Mouse (Mus musculus) kidney, adult 8-10 months (tissue): ENCODE measurements around the gene Tex35.

Experiments used
- DNase-seq, 2 experiments: peaks; one replicate each; pipeline ENCODE4 v3.0.0; 2022

Gene Tex35

DNA sequence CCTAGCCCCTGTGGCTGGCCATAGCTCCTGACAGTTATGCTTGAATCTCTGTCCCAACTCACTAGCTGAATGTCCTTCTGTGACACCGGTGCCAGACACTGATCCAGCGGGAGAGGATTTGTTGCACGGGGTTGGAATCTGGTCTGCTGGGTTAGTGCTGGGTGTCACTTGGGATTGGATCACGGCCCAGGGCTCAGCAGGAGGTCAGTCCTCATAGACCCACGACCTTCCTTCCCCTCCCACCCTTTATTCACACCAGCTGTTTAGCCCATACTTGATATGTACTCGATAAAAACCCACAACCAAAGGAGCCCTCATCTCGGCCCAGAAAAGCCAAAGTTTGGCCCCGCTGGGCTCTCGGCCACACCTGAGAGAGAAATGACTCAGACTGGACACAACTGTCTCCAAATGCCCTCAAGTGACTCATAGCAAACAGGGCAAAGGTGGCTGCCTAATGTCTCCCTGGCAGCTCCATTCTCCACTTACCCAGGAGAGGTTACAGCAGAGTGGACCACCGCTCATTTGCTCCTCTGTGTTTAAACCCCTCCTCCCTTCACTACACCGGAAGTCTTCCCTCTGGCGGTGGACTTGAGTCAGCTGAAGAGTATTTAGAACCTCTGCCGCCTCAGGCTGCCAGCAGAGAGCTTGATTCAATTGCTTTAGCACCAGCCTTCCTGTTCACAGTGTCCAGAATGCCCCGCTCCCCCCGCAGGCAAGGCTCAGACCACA, 27.2 kb downstream of the Tex35 start:
- peak; percentile 42 to 46 for DNase-seq

DNA sequence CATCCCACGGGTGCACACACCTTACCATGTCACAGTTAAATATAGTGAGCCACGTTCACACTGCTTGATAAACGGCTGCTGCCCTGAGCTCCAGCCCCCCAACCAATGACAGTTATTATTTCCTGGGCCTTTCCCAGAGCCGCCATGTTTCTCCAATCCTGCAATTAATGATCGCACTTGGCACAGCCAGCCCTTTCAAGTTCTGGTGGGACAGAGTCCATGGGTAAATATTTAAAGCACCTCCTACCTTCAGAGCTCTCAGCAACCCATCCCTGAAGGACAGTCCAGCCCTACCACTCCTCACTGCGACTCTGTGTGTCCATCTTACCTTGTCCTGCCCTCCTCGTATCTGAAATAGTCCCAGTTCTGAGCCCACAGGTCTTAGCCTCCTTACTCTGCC, 28.4 kb downstream of the Tex35 start:
- no peak for DNase-seq

DNA sequence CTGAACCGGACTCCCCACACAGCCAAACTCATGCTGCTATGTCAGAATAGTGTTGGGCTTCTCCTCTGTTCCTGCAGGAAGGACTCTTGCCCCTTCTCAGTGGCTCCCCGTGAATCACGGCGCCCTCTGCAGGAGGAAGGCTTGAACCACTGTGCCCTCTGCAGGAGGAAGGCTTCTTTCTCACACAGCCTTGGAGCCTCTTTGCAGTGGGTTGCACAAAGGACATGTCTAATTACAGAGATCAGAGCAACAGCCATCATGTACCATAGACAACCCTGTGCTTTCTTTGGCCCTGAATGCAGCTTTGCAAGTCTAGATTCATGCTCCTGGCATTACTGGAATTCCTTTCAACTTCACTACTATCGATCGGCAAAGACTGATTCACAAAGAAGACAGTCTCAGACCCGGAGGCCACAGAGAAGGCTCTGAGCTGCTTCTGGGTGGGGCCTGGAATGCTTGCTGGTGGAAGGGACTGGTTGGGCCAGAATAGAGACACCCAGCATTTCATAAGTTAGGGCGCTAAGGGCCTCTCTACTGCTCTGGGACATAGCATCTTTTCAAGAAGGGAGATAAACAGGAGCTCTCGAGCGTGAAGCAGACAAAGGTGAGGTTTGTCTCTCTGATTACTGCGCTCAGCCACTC, 29.0 kb downstream of the Tex35 start:
- DNase-seq, result peak; percentile 33 to 51

DNA sequence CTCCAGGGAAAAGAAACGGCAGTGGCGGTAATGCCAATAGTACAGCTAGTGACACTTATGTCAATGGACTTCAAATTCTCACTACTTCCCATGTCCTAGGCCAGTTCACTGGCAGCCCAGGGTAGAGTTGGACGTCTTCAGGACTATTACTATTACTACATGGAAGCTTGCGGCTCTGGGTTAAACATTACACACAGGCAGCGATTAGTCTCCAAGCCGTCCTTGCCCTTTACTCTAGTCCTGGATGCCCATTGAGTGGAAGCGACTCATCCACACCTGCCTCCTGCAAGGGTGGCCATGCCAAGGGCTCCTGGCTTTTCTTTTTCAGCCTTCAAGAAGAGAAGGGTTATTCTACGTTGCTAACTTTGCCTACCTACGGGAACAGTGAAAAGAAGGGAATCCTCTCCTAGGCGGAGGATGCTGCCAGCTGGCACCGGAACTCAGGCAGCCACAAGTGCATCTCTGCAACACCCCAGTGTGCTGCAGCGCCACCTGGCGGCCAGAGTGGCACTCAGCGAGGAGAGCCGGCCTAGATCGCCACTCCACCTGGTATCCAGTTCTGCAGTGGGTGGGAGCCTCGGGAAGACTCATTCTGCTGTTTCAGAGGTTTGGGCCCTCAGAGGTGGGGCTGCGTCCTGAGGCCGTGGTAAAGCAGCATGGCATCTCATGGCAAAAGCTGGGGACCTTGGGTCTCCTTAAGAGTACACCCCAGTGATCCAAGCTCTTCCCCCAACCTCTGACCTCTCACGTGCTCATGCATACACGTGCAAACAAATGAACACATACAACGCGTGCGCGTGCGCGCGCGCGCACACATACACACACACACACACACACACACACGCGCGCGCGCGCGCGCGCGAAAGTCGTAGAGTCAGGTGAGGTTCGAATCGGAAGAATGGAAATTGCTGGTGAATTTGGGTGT, 31.4 kb downstream of the Tex35 start:
- peak; percentile 78 to 88 for DNase-seq

DNA sequence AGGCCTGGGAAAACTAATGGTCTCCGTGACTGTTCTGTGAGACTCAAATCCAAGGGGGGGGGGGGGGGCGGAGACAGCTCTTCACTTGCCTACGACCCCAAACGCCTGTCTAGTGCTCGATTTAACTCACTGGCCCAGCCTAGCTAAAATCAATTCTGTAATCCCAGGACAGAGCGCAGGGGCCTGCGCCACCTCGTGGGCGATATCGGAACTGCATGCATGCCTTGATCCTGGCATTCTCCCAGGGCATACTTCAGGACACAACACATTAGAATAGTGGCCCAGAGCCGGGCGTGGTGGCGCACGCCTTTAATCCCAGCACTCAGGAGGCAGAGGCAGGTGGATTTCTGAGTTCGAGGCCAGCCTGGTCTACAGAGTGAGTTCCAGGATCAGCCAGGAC, 32.2 kb downstream of the Tex35 start:
- DNase-seq, result peak; percentile 66 to 90

DNA sequence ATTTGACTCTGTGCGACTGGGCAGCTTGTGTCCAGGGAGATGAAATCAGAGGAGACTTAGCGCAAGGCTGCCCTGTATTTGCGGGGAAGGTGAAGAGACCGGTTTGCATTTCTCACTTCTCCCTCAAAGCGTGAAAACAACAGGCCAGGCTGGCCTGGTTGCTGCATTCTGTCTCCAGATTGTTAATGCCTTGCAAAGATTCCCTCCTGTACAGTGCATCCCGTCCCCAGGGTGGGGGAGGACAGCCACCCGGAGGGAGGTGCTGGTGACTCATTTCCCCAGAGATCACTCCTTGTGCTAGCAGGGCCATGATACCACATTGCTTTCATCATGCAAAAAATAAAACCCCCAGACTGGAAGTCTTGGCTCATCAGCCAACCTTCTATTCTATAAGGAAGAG, 33.5 kb downstream of the Tex35 start:
- no peak for DNase-seq

DNA sequence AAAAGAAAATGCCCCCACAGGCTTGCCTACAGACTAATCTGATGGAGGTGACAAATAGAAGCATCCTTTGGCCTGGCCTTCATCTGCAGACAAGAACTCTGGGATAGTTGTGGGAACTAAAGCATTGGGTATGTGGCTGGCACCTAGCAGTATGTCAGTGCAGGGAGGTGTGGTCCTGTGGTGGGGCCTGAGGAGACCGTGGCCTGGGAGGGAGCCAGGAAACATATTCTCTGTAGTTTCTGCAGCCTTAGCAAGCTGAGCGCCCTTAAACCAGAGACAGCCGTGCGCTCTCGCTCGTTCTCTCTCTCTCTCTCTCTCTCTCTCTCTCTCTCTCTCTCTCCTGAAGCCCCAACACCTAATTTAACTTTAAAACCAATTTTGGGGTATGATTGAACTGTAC, 34.1 kb downstream of the Tex35 start:
- DNase-seq, result no peak

DNA sequence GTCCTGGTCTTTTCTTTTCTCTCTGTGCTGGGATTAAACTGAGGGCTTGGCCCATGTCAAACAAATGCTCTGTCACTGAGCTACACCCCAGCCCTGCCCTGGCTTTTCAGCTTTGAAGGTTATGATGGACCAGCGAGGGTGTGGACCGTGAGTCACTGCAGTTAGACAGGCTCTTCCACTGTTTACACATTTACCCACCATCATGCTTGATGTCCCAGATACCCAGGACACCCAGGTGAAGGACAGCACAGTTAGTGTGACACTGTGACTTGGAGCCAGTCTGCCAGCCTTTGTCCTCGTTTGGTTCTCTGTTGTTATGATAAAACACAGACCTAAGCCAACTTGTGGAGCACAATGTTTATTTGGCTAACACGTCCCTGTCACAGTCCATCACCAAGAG, 34.9 kb downstream of the Tex35 start:
- peak in 1 of 2 experiments; percentile 64 for DNase-seq

DNA sequence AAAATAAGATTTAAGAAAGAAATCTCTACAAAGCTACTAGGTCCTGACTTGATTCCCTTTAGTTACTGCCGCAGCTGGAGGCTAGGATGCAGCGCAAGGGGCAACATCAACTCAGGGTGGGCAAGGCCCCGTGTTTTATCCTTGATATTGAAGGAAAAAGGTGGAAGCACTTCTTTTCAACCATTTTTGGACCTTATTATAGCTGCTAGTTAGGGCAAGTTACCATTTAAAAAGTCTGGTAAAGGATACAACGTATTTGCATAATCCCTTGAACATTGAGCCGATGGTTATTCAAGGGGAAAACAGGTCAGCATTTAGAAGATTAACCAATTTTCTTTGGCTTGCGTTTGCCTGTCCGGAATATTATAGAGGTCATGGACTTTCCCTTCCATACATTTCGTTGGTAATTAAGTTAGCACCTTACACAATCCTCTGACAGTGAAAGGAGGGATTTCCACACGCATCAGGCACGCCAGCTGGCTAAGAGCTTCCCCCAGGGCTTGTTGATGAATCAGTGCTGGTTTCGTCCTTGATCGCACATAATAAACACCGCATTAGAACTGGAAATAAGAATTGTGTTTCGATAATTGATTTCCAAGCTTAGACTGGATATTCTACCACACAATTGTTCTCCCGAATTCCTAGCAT, 39.2 kb downstream of the Tex35 start:
- peak in 1 of 2 experiments; percentile 54 for DNase-seq

DNA sequence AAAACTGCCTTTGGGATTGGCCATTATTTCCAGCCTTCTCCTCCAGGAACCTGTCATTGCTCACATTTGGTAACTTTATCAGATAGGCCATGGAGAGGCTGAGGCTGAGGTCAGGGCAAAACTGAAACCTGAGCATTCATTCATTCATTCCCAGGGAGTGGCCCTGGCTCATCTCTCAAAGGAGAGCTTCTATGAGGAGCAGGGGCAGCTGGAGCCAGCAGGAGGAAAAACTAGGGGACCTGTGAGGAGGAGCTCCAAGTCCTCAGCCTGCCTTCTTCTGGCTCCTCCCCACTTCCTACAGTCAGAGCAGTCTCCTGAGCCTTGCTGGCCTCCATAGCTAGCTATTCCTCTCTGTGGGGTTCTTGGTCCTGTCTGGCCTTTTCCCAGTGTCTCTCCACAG, 40.2 kb downstream of the Tex35 start:
- no peak for DNase-seq

DNA sequence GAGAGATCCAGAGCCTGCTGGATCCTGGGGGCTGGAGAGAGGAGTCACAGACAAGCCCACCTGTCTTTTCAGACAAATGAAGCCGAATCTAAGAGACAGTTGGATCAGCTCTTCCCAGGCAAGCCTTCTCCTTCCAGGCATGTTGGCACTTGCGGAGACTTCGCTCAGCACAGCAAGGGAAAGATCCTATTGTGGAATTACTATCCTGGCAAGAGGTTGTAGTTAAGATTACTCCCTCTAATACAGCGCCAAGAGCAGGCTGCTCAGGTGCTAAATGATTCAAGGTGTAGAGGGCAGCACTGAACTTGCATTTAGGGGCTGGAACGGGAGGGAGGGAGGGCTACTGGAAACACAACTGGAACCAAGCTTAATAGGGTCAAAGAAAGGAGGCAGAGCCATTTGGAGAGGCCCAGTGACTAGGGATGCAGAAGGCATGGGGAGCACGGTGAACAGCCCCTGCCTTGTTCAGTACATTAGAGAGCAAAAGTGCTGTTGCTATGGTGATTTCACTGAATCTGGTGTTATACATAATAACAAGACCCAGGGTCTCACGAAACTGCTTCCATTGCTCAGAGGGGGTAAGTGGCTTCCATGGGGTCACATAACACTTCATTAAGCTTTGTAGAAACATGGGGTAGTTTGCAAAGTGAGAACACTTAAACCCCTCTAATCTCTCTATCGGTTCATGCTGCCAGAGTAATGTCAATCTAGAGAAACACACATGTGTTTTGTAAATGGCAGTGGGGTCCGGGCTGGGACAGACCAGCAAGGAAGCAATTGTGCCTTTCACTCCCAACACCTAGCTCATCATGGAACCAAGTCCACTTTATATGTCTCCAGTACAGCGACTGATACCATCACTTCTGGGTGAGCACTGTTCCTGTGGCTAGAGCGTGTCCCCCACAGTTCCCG, 42.4 kb downstream of the Tex35 start:
- DNase-seq, result no peak

DNA sequence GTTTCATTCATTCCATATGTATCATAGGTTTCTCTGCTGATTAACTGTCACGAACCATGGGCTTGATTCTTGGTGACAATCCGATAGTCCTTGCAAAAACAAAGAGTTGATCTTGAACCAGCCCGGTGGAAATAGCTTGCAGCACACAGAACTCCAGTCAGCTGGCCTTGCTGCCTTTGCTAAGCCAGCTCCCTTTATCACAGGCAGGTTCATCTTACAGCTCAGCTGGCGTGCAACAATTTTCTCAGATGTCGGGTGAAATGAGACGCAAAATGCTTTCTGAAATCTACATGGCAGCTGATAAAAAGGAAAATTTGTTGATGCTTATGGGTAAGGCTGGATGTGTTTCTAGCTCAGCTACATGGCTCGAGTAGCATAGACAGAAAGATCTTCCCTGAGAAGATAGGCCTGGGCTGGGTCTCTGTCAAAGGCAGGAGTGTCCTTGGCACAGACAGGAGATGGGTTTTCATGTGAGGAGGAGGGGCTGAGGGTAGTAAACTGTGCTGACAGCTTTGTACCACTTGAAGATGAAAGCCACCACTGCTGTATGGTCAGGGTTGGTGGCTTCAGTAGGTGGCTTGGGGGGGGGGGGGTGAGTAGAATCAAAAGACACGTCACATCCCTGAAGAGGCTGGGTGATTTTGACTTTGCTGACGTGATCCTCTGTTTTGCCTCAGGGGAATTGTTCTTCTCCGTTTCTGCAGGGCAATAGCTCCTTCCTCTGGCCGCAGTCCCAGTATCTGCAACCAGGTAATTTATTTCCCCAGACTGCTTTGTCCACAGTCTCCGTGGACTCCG, 45.0 kb downstream of the Tex35 start:
- DNase-seq, result no peak

DNA sequence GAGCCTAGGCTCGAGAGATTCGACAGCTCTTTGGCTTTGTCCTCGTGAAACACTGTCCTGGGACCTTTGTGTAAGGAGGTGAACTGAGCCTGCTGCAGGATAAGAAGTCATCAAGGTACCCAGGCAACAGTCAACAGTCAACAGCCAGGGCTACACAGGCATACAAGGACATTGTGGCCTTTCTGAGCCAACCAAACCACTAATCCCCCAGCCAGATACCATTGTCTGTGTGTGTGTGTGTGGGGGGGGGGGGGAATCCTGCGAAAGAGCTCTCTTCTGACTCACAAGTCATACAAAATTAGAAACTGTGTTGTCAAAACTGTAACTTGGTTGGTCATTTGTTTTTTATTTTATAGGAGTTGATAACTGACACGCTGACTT, 46.0 kb downstream of the Tex35 start:
- no peak for DNase-seq

DNA sequence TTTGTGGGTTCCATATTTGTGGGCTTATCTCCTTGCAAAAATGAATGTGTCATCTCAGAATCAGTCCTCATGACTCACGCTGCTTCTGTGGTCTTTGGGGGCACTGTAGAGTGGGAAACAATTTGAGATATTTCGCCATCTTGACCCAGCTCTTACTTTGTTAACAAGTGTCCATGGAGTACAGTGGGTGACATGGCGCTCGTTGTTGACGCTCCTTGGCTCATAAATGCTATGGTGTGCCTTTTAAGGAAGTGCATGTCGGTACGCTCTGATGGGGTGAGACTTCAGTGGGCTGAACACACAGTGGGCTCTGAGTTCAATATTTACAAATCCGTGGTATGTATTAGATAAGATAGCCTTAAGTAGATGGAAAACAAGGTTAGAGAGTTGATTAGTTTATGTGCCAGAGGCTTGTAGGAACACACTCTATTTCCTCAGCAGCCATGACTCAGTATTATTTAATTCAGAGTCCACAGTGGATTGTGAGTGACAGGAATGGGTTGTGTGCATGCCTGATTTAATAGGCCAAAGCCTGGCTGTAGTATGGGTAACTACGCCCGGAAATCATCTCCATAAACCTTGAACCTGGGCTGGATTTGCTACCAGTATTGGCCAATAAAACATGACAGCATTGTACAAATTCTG, 46.6 kb downstream of the Tex35 start:
- DNase-seq, result no peak

DNA sequence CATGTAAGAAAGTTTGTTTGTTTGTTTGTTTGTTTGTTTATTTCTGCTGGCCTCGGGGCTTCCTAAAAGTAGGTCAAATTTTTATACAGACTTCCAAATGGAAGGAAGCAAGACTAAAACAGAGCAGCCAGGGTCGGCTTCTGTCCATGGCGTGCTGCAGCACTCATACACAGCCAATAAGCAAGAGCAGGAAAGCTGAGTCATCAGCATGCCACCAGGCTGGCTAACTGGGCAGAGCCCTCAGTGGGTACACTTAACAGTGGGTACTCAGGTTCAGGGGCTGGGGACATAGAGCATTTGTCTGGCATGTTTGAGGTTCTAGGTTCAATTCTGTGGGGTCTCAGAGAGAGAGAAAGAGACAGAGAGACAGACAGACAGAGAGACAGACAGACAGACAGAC, 47.3 kb downstream of the Tex35 start:
- DNase-seq, result no peak

DNA sequence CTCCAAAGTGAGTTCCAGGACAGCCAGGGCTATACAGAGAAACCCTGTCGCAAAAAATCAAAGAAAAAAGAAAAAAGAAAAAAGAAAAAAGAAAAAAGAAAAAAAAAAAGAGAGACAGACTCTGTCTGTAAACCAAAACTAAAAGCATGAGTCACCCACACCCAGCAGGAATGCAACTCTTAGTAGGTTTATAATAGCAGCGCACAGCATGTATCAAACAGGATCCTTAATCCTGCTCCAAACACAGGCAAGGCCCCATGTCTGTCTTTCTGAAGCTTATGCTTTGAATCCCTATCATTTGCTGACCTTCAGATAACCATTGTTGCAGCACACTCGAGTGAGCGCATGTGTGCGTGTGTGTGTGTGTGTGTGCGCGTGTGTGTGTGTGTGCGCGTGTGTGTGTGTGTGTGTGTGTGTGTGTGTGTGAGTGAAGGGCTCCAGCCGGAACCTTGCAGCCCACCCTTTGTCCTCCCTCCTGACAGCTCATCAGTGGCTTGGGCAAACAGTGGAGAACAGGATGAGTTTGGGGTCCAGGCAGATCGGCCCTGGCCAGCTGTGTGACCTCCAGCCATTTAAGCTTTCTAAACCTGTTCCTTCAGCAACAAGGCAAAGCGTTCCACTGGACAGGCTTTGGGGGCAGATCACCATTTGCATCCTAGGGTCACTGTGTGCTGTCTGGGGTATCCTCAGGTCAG, 47.9 kb downstream of the Tex35 start:
- no peak for DNase-seq

DNA sequence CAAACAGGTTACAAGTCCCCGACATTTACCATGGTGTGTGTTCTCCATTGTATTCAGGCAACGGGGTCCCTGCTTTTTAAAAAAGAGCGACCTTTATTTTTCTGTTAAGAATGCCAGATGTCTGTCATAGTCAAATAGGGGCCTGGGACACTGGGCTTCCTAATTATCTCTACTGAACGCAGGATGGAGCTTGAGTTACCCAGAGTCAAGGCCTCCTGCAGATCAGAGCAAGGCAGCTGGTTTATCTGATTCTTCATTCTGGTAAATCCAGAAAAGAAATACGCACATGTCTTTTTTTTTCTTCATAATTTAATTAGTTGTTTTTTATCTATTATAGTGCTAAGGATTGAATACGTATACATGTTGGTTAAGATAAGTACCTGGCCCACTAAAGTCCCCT, 52.6 kb downstream of the Tex35 start:
- no peak for DNase-seq

DNA sequence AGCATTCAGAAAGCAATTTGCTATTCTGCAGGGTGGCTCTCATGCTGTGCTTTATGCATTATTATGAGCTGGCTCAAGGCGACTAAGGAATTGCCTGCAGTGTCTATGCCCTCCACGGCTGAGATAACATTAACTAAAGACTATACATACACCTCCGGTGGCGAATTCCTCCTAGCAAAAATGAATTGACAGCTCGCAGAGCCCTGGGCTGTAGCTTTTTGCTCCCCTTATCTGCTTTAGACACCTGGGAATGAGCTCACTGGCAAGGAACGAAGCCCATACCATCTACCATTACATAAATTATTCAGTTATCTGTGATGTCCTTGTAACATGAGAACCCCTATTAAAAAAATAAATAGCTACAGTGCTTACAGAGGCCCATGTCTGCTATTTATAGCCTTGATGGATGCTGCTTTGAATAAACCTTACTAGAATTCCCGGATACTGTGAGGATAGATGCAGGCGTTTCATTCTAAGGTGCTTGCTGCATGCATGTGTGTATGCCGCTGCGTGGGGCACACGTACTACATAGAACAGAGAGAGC, 53.1 kb downstream of the Tex35 start:
- DNase-seq, result no peak

DNA sequence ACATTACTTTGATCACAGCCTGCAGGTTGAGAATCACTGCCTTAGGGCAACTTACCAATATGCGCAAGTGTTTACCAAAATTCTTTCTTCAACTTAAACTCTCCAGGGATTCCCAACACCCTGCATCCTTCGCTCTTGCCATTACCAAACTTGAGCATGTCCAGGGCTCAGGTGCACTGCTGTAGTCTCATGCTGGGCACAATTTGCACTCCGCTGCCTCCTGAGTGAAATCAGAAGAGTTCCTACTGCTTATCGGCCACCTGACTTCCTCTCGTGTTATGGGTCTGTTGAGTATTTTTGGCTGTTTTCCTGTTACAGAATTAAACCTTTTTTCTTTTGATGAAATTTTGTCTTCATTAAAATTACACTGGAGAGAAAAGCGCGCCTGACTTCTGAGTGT, 53.8 kb downstream of the Tex35 start:
- DNase-seq, result no peak

DNA sequence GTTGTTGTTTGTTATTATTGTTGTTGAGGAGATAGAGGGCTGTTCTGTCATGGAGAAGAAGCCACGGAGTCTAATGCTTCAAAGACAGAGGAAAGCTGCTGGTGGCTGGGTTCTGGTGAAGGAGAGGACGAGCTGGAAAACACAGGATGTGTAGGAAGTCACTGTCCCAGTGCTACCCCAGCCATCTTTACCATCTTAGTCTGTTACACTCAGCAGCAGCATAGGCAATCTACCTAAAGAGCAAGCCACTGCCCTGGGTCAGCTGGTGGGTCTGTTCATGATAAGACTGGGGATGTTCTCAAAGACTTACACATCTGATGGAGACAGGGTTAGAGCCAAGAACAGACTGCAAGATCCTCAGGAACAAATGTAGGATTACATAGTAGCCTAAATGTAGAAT, 58.6 kb downstream of the Tex35 start:
- no peak for DNase-seq
